Comparison of ENCODE assay signal across 10 mouse cellular contexts in the genomic region with DNA sequence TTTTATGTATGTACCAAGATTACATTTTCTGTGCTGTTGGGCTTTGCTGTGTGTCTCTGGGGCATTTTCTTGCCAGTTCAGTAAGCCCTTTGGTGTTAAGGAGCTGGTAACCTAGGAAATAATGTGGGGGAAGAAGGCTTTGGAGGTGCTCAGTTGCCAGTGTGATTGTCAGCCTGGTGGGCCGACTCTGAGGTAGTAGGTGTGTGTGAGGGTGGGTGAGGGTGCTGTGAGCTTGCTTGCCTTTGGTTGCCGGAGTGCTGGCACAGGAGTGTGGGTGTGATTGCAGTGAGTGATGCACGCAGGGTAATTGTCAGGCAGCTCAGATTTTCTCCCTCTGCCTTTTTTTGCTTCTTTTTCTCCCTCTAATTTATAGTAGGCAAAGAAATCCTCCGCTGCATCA.
DNase-seq lines count a peak whose midpoint lies in the region; ATAC-seq and TF ChIP-seq lines count a peak whose summit lies in the region.
"Had no signal": no experiment of that assay in that cellular context is flagged by ENCODE, and none has a peak within 500 bp of the region (broad histone marks: within the 10 kb centered on the region; RNA-seq: fewer than 3 reads in every experiment).

No protein-coding gene starts in this region.

- no peak for ATAC-seq in stomach, postnatal 0 days (ENCODE audit: low FRiP score, low TSS enrichment)
- no peak for ATAC-seq in hindbrain, embryonic 14.5 days (ENCODE audit: low FRiP score)

- H3K9me3 ChIP-seq in stomach, postnatal 0 days (ENCODE audit: control insufficient read depth, low read length) = no peaks in the 10 kb centered on the region
- peaks cover 17% of the 10 kb centered on the region; the same call in 1 of the 2 replicates for H3K9me3 ChIP-seq in hindbrain, embryonic 14.5 days (ENCODE audit: control insufficient read depth, low read length)
- H3K9me3 ChIP-seq: heart, embryonic 12.5 days; intestine, embryonic 15.5 days; limb, embryonic 12.5 days had no signal

- no peak overlapping the region for H3K27ac ChIP-seq in stomach, postnatal 0 days (replicated peaks)
- H3K27ac ChIP-seq in hindbrain, embryonic 14.5 days = no peak overlapping the region
- H3K27ac ChIP-seq: intestine, embryonic 15.5 days; limb, embryonic 12.5 days had no signal

- H3K4me1 ChIP-seq in stomach, postnatal 0 days (replicated peaks; ENCODE audit: control insufficient read depth, insufficient read depth) = no peaks in the 10 kb centered on the region
- H3K4me1 ChIP-seq in hindbrain, embryonic 14.5 days (replicated peaks; ENCODE audit: control insufficient read depth, insufficient read depth, low read length) = no peaks in the 10 kb centered on the region
- H3K4me1 ChIP-seq: intestine, embryonic 15.5 days; limb, embryonic 12.5 days had no signal

- no peak overlapping the region for H3K4me2 ChIP-seq in stomach, postnatal 0 days (replicated peaks; ENCODE audit: low read depth)
- H3K4me2 ChIP-seq in hindbrain, embryonic 14.5 days (replicated peaks) = no peak overlapping the region
- H3K4me2 ChIP-seq: heart, embryonic 12.5 days; intestine, embryonic 15.5 days; limb, embryonic 12.5 days had no signal

- no peaks in the 10 kb centered on the region for H3K27me3 ChIP-seq in stomach, postnatal 0 days (ENCODE audit: control insufficient read depth, insufficient read depth, low read length)
- H3K27me3 ChIP-seq in hindbrain, embryonic 14.5 days (ENCODE audit: control insufficient read depth, insufficient read depth, low read length) = no peaks in the 10 kb centered on the region
- H3K27me3 ChIP-seq: heart, embryonic 12.5 days; intestine, embryonic 15.5 days; limb, embryonic 12.5 days had no signal

- no peak for TF ChIP-seq EP300 in stomach, postnatal 0 days (optimal IDR thresholded peaks at IDR 0.05)

- 71% methylated on average over 4 of the region's 4 CpGs for WGBS in stomach, postnatal 0 days
- 70% methylated on average over 4 of the region's 4 CpGs for WGBS in hindbrain, embryonic 14.5 days

- no peak overlapping the region for H3K9ac ChIP-seq in stomach, postnatal 0 days (ENCODE audit: low read length)
- H3K9ac ChIP-seq in hindbrain, embryonic 14.5 days = no peak overlapping the region
- H3K9ac ChIP-seq: heart, embryonic 12.5 days; intestine, embryonic 15.5 days; limb, embryonic 12.5 days had no signal

- DNase-seq in ovary, postnatal 36 days (ENCODE audit: low spot score) = peak; percentile 11
- DNase-seq in ovary, postnatal 10 days (ENCODE audit: low spot score) = no peak
- peak; percentile 53 for DNase-seq in layer of hippocampus, adult 11-12 months (ENCODE audit: low spot score)
- peak; percentile 27 to 88 for DNase-seq in left cerebral cortex, adult 8-10 months (ENCODE audit: low spot score in 2 of 2)
- peak; percentile 14 for DNase-seq in stomach, postnatal 0 days (ENCODE audit: low spot score)
- DNase-seq in hindbrain, embryonic 14.5 days (ENCODE audit: low spot score) = no peak
- DNase-seq in adrenal gland, adult (ENCODE audit: inconsistent age in 2 of 2, low spot score in 1 of 2) = no peak

- no peaks in the 10 kb centered on the region for H3K36me3 ChIP-seq in stomach, postnatal 0 days (ENCODE audit: control insufficient read depth, insufficient read depth, low read length)
- no peaks in the 10 kb centered on the region for H3K36me3 ChIP-seq in hindbrain, embryonic 14.5 days (replicated peaks; ENCODE audit: control insufficient read depth, insufficient read depth)
- H3K36me3 ChIP-seq: heart, embryonic 12.5 days; intestine, embryonic 15.5 days; limb, embryonic 12.5 days had no signal

- H3K4me3 ChIP-seq in stomach, postnatal 0 days (ENCODE audit: low read depth, low read length) = no peak overlapping the region
- H3K4me3 ChIP-seq in hindbrain, embryonic 14.5 days (replicated peaks; ENCODE audit: low read length) = no peak overlapping the region
- H3K4me3 ChIP-seq: heart, embryonic 12.5 days; intestine, embryonic 15.5 days; limb, embryonic 12.5 days had no signal

- TF ChIP-seq CTCF in stomach, postnatal 0 days (IDR thresholded peaks at IDR 0.05; ENCODE audit: low read depth) = no peak

Comparison
In these comparisons a context has a peak if more than half of its experiments do, and no peak if none do; other contexts are left out.
1. DNase-seq: peak in ovary, postnatal 36 days (single experiment), layer of hippocampus, adult 11-12 months (single experiment), left cerebral cortex, adult 8-10 months (2 of 2) and stomach, postnatal 0 days (single experiment); none in ovary, postnatal 10 days (single experiment), hindbrain, embryonic 14.5 days (single experiment) and adrenal gland, adult (0 of 2).